Mouse (Mus musculus): ENCODE data around the gene Map1lc3a.

The Map1lc3a gene

DNA sequence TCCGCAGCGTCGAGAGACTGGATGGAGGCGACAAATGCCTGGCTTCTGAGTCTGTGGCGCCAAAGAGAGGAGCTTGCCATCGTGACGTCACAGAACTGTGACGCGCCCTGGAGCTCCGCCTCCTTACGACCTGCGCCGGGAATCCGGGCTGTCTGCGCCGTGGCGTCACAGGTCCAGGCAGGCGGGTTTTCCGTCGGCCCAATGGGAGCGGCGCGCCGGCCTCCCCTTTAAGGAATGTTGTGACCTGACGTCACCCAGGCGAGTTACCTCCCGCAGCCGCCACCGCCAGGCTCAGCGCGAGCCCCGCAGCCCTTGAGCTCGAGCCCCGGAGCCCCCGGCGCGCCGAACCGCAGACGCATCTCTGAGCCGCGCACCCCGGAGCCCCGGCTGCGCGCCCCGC lies at the start of gene Map1lc3a:
TSS of gene Map1lc3a (plus strand) at position 103 of the 400 bp plus-strand sequence.
- DNase-seq (ENCODE audit: low read depth, low spot score), result peak; percentile 92

- no peak for DNase-seq (ENCODE audit: low read depth, low spot score)
These were observed 40.2 kb upstream of the Map1lc3a start for GRCm38 (mm10) chr2:155235746-155236361.

- DNase-seq (ENCODE audit: low read depth, low spot score), result peak; percentile 99
These were observed 39.6 kb upstream of the Map1lc3a start, which contains the start of gene Dynlrb1 for GRCm38 (mm10) chr2:155236362-155236992. Gene Dynlrb1 (plus strand): TSS chr2:155236533.

DNA sequence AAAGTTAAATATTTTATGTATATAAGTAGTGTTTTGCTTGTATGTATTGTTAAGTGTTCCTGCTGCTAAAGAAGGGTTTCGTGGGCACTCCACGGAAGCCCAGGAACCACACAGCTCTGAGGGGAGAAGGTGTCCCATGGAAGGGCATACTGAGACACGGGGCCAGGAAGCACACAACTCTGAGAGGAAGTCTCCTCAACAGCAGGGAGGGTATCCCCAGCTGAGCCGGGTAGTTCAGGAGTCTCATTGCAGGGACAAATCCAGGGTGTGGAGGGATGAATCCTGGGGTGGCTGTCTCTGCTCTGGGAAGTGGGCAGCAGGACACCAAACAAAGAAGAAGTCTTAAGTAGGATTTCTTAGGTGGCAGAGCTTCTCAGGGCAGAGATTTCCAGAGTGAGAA lies 38.8 kb upstream of the Map1lc3a start:
- peak; percentile 32 for DNase-seq (ENCODE audit: low read depth, low spot score)

- DNase-seq (ENCODE audit: low read depth, low spot score), result peak; percentile 21
These were observed 35.2 kb upstream of the Map1lc3a start for GRCm38 (mm10) chr2:155240915-155241314.

GRCm38 (mm10) chr2:155242296-155242855 lies 33.7 kb upstream of the Map1lc3a start:
- peak; percentile 97 for DNase-seq (ENCODE audit: low read depth, low spot score)

- no peak for DNase-seq (ENCODE audit: low read depth, low spot score)
These were observed 29.9 kb upstream of the Map1lc3a start for GRCm38 (mm10) chr2:155246231-155246630.

DNA sequence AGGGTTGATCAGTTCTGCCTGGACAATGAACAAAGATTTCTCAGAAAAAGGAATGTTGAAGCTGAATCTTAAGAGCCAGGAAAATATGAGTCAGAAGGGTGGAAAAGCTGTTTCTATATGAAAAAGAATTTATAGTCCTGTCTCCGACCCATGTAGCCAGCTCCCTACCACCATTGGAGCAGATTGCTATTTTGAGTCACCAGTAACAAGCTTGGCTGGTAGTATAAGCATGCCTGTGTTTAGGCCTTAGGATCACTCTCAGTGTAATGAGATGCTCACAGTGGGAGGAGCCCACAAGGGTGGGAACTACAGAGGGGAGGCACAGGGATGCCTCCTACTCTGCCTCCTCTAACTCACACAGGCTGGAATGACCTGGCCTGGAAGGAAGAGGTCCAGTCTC lies 27.9 kb upstream of the Map1lc3a start:
- peak; percentile 93 for DNase-seq (ENCODE audit: low read depth, low spot score)

DNA sequence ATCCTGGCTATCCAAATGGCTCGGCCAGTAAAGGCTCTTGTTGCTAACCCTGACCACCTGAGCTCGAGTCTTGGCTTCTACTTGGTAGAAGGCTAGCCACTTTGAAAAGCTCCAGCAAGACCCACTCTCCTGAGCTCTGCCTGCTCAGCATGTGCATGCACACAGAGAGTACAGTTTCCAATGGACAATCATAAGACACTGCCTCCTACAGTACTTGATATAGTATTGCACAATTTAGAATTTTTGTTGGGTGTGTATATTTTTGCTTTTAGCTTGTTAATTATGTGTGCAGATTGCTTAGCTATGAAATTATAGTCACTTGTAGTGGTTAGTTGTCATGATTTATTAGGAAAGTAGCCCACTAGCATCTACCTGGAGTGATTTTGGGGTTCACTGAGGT lies 27.4 kb upstream of the Map1lc3a start:
- DNase-seq (ENCODE audit: low read depth, low spot score), result no peak

DNA sequence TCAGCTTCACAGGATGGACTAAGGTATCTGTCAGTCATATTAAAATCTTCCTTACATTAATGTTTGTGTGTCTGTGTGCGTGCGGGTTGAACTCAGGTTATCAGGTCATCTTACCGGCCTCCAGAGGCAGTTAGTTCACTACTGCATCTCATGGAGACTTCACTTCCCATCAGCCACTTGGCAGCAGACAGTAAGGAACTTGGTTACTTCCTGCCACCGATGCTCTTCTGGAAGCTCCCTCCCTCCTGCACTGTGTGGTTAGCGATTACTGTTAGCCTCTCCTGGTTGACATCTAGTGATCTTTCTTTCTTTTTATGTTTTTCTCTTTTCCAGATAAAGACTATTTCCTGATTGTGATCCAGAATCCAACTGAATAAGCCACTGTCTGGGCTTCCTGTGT lies 26.5 kb upstream of the Map1lc3a start:
- no peak for DNase-seq (ENCODE audit: low read depth, low spot score)

DNA sequence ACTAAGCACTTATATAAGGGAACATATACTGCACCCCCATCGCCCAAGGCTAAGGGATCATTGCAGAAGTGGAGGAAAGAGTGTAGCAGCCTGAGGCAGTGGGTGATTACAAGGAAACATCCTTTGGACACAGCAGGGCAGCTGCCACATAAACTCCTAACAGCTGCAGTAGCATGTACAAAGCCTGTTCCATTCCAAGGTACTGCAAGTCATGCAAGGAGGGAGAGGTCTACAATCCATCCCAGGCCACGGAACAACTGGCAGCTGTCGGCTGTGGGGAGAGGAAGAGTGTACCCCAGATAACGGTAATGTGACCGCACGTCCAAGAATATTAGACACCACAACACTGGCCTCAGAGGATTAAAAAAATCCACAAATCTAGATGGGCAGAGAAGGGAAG lies 10.6 kb upstream of the Map1lc3a start:
- DNase-seq (ENCODE audit: low read depth, low spot score), result no peak

DNA sequence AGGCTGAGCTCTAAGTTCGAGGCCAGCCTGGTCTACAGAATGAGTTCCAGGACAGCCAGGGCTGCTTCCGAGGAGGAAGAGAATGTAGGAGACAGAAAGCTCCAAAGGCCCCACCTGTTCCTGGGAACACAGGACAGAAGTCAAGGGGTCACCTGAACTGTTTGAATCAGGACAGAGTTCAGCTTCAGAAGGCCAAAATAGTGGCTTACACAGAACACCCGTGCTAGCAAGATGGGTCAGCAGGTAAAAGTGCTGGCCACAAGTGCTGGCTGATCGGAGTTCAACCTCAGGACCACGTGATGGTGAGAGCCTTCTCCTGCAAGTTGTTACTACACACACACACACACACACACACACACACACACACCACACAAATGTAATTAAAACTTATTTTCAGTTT lies 9.2 kb upstream of the Map1lc3a start:
- DNase-seq (ENCODE audit: low read depth, low spot score), result no peak

DNA sequence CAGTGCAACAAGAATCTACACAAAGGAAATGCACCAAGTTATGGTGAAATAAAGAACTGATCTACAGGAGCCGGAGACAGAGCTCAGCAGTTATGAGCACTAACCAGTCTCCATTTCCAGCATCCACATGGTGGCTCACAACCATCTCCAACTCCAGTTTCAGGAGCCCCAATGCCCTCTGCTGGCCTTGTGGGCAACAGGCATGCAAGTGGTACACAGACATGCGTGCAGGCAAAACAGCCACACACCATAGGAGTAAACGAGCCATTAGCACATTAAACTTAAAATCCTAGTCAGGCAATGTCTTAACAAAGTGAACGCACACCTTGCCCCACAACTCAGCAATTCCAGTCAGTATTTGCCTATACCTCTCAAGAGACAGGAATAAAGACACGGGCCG lies 4.1 kb upstream of the Map1lc3a start:
- DNase-seq (ENCODE audit: low read depth, low spot score), result peak; percentile 54

GRCm38 (mm10) chr2:155272396-155273170 lies 3.5 kb upstream of the Map1lc3a start:
- DNase-seq (ENCODE audit: low read depth, low spot score), result no peak

DNA sequence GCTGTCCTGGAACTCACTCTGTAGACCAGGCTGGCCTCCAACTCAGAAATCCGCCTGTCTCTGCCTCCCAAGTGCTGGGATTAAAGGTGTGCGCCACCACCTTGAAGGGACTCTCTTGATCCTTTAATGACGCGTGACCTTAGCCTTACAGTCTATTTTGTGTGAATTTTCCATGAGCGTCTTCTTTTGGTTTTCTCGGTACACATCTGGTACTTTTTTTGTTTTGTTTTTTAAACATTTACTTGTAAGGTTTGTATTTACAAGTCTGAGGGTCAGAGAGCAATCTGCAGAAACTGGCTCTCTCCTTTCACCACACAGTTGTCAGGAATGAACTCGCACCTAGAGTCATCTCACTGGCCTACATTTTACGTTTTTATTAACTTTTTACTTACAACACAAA lies 2.5 kb upstream of the Map1lc3a start:
- no peak for DNase-seq (ENCODE audit: low read depth, low spot score)

DNA sequence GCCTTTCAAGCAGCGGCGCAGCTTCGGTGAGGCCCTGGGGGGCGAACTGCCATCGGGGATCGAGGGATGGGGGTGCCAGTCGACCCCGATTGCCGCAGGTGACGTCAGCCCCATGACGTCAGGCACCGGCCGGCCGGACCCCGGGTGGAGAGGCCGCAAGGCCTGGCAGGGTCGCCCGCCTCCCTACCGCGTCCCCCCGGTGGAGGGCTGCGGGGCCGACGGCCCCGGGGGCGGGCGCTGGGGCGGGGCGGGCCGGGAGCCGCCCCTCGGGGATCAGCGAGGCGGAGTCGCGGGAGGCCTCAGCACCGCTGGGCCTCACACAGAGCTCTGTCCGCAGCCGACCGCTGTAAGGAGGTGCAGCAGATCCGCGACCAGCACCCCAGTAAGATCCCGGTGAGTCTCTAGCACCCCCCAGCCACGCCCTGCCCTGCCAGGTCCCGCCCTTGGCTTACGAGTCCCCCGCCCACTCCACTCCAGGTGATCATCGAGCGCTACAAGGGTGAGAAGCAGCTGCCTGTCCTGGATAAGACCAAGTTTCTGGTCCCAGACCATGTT lies 601 bp downstream of the Map1lc3a start:
- DNase-seq (ENCODE audit: low read depth, low spot score), result peak; percentile 58

GRCm38 (mm10) chr2:155277721-155278120 lies 1.6 kb downstream of the Map1lc3a start:
- no peak for DNase-seq (ENCODE audit: low read depth, low spot score)

GRCm38 (mm10) chr2:155278361-155278760 lies 2.3 kb downstream of the Map1lc3a start:
- DNase-seq (ENCODE audit: low read depth, low spot score), result no peak

DNA sequence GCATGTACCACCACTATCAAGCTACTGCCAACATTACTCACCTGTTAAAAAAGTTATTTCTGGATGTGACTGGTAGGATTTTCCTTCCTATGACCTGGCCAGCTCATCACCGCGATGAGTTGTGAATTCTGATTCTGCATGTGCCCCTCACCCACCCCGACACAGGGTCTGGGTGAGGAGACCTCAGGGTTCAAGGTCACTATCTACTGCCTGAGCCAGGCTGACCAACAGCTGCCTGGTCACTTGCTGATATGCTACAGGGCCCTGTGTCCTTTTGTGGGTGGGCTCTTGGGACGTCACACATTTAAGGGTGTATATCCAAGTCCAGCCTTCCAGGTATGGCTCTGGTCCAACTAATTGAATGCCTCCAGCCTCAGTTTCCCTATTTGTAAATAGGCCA lies 3.1 kb downstream of the Map1lc3a start:
- no peak for DNase-seq (ENCODE audit: low read depth, low spot score)

DNA sequence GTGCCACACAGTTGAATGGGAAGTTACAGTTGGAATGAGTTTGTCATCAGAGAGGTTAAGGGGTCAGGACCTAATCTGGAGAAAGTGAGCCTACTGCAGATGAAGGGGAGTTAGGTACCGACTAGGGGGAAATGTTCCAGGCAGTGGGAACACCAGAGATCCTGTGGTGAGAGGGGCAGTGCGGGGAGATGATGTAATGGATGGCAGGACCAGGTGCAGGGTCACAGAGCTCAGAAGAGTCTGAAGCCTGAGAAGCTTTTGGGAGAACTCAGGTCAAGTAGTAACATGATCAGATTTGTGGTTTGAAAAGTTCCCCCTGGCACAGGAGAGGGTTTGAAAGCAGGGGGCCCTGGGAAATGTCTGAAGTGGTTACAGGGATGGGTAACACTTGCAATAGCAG lies 4.0 kb downstream of the Map1lc3a start:
- no peak for DNase-seq (ENCODE audit: low read depth, low spot score)

GRCm38 (mm10) chr2:155283793-155284192 lies 7.7 kb downstream of the Map1lc3a start:
- DNase-seq (ENCODE audit: low read depth, low spot score), result no peak

DNA sequence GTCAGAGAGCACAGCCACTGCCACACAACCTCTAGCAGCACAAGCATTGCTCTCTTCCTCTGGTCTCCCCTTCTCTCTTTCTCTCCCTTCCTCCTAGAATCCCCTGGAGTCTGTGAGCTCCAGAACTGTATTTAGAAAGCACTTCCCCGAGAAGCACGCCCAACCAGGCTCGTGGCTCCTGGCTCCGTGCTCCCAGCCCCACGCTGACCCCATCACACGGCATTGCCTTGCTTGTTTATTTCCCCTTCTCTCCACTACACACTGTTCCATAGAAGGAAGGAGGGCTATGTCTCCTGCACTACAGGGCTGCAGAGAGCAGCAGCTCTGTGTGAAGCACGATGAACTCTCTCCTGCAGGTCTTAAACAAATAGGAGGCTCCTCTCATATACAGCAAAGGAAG lies 8.6 kb downstream of the Map1lc3a start:
- DNase-seq (ENCODE audit: low read depth, low spot score), result no peak
